Mouse (Mus musculus): ENCODE measurements around the gene Farp1. TPM values are rescaled to one million over a fixed set of nuclear protein-coding genes. Genes with fewer than 3 reads are reported as not detected.
A peak's percentile ranks its signal among the peaks of the same experiment; 100 is the strongest.

The Farp1 gene
- polyA plus RNA-seq, 1 experiment from 2014 or later, result 41.2 TPM

DNA sequence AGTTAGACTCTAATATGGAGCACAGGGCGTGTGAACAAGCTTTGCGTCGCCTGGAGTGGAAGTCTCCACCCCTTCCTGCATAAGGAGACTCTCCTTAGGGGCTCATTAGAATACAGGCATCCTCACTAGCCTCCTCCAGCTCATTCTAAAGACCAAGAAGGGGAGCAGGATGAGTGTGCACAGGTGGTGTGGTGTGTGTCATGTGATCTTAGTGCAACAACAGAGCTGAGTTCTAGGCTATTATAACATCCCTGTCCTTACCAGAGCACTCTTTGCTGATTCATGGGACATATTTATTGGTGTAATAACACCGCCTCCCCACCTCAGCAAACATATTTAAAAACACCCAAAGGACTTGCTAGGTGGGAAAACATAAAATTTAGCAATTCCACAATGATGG lies 120.2 kb downstream of the Farp1 start:
- ATAC-seq (replicated peaks), result no peak
- no peak overlapping the region for H3K9ac ChIP-seq
- H3K27ac ChIP-seq, result peak overlapping the region; percentile 49
- H3K4me1 ChIP-seq, result peaks cover 39% of the 10 kb centered on the region
- no peak overlapping the region for H3K4me2 ChIP-seq
- H3K9me3 ChIP-seq, result no peaks in the 10 kb centered on the region
- no peaks in the 10 kb centered on the region for H3K36me3 ChIP-seq (replicated peaks)
- H3K27me3 ChIP-seq (replicated peaks), result no peaks in the 10 kb centered on the region
- 77% methylated on average over 4 of the region's 4 CpGs for WGBS
- H3K4me3 ChIP-seq, result no peak overlapping the region

DNA sequence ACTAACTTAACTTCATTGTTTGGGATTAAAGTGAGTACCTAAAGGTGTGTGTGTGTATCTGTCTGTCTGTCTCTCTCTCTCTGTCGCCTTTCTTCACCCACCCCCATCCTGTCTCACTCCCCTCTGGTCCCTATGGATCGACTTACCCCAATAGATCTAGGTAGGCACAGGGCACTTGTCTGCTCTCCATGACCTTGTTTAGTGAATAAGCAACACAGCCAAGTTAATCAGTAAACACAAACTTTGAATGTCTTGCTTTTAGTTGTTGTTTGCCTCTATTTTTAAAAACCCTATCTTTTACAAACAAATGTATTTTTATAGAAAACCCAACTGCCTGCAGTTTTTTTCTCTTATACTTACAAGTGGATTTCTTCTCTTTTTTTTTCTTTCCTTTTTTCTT lies 123.6 kb downstream of the Farp1 start:
- H3K4me1 ChIP-seq, result peaks cover 15% of the 10 kb centered on the region
- H3K36me3 ChIP-seq (replicated peaks), result no peaks in the 10 kb centered on the region
- no peak overlapping the region for H3K9ac ChIP-seq
- no peak for ATAC-seq (replicated peaks)
- H3K4me2 ChIP-seq, result no peak overlapping the region
- H3K4me3 ChIP-seq, result no peak overlapping the region
- no peak overlapping the region for H3K27ac ChIP-seq
- WGBS, result 88% methylated on average over 2 of the region's 2 CpGs
- H3K9me3 ChIP-seq, result no peaks in the 10 kb centered on the region
- H3K27me3 ChIP-seq (replicated peaks), result no peaks in the 10 kb centered on the region

DNA sequence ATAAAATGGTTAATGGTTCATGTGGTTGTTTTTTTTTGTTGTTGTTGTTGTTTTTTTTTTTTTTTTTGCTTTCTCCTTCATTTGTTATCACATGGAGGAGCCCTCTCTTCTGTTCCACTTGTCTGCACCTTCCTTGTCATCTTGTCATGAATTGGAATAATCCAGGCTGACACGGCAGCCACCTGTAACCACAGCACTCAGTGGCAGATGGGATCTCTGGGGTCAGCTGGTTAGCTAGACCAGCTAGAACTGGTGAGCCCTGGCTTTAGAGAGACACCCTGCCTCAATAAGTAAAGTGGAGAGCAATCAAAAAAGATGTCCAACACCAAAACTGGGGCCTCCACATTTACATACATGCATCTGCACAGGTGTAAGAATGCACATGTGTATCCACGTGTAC lies 127.8 kb downstream of the Farp1 start:
- Histone ChIP-seq H3K27ac (no peak overlapping the region), H3K36me3 (replicated peaks) (no peaks in the 10 kb centered on the region), H3K4me2 (no peak overlapping the region), H3K27me3 (replicated peaks) (no peaks in the 10 kb centered on the region), H3K4me1 (0 out of 2 replicates have a peak, but pooled peaks cover 3% of the 10 kb centered on the region), H3K4me3 (no peak overlapping the region), H3K9me3 (no peaks in the 10 kb centered on the region), H3K9ac (no peak overlapping the region)
- WGBS, result 86% methylated on average over 2 of the region's 2 CpGs
- ATAC-seq (replicated peaks), result no peak

DNA sequence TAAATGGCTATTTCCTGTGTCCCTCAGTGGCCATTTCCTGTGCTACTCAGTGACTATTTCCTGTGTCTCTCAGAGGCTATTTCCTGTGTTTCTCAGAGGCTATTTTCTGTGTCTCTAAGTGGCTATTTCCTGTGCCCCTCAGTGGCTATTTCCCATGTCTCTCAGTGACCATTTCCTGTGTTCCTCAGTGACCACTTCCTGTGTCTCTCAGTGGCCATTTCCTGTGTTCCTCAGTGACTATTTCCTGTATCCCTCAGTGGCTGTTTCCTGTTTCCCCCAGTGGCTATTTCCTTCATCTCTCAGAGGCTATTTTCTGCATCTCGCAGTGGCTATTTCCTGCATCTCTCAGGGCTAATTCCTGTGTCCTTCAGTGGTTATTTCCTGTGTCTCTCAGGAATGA lies 129.9 kb downstream of the Farp1 start:
- no peaks in the 10 kb centered on the region for H3K9me3 ChIP-seq
- peak overlapping the region; percentile 10; the same call in 1 of the 2 replicates for H3K27ac ChIP-seq

DNA sequence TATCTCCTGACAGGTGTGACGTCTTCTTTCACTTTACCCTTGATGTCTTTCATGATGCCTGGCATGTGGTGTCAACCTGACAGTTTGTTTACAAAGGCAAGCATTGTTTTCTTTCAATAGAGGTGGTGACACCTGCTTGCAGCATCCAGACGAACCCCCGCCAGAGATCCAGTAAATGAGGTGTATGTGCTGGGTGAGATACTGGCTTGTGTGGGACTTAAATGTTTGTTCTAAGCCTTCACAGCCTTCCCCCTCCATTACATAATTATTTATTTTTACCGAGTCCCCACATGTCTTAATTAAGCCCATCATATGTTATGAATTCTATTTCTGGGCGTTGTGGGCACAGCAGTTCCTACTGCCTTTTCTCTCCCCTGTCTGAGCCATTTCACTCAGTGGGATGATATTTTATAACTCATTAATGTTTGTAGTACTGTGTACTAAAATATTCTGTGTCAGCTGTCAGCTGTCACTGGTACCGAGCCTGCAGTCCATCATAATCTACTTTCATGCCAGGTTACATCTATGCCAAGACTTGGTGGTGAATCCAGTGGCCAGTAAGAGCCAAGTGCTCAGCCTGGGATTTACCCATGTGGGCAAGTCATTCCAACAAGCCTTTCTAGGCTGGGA lies 130.5 kb downstream of the Farp1 start:
- Histone ChIP-seq H3K9ac (no peak overlapping the region), H3K4me3 (no peak overlapping the region), H3K27ac (peak overlapping the region; percentile 10; the same call in 1 of the 2 replicates), H3K4me2 (no peak overlapping the region), H3K9me3 (no peaks in the 10 kb centered on the region), H3K27me3 (replicated peaks) (no peaks in the 10 kb centered on the region), H3K4me1 (0 out of 2 replicates have a peak, but pooled peaks cover 3% of the 10 kb centered on the region), H3K36me3 (replicated peaks) (no peaks in the 10 kb centered on the region)
- 55% methylated on average over 6 of the region's 6 CpGs for WGBS
- no peak for ATAC-seq (replicated peaks)

More for the DNA sequence above, 129.9 kb downstream of the Farp1 start:
- ATAC-seq (replicated peaks), result no peak
- 94% methylated on average over 1 of the region's 1 CpGs for WGBS
- no peak overlapping the region for H3K4me2 ChIP-seq
- H3K27me3 ChIP-seq (replicated peaks), result no peaks in the 10 kb centered on the region
- no peak overlapping the region for H3K4me3 ChIP-seq
- H3K36me3 ChIP-seq (replicated peaks), result no peaks in the 10 kb centered on the region
- H3K4me1 ChIP-seq, result 0 out of 2 replicates have a peak, but pooled peaks cover 3% of the 10 kb centered on the region
- no peak overlapping the region for H3K9ac ChIP-seq

DNA sequence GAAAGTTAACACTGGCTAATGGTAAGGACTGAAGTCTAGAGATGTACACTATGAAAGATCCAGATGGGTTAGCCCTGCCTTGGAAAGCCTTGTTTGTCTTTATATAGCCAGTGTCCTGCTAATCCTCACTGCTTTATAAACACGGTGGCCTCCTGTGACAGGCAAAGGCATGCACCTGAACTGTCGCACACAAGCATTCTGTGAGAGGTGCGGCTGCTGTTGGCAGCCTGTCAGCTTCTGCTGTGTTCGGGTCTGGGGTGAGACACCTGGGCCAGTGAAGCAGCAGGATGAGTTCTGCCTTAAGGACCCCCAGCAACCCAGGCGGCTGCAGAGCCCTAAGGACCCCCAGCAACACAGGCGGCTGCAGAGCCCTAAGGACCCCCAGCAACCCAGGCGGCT lies 131.0 kb downstream of the Farp1 start:
- Histone ChIP-seq H3K27me3 (replicated peaks) (no peaks in the 10 kb centered on the region), H3K36me3 (replicated peaks) (no peaks in the 10 kb centered on the region), H3K27ac (no peak overlapping the region; the same call in 1 of the 2 replicates), H3K9me3 (no peaks in the 10 kb centered on the region), H3K9ac (no peak overlapping the region), H3K4me2 (no peak overlapping the region), H3K4me1 (0 out of 2 replicates have a peak, but pooled peaks cover 3% of the 10 kb centered on the region), H3K4me3 (no peak overlapping the region)
- 76% methylated on average over 7 of the region's 7 CpGs for WGBS
- no peak for ATAC-seq (replicated peaks)

DNA sequence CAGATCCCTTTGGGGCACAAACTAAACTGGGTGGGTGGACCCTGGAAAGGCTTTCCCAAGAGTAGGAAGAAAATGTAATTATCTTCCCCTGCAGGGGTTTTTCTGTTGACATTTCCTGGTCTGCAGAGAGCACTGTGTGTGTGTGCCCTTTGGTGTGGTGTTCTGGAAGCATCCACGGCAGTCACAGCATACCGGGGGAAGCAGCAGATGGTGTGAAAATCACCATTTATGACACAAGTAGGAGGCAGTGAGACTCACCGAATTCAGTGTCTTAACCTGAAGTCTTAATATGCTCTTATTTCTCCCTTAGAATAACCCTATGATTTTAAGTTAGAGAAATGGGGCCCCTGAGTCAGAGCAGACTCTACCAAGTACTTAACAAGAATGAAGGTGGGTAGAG lies 133.7 kb downstream of the Farp1 start:
- 87% methylated on average over 3 of the region's 3 CpGs for WGBS

DNA sequence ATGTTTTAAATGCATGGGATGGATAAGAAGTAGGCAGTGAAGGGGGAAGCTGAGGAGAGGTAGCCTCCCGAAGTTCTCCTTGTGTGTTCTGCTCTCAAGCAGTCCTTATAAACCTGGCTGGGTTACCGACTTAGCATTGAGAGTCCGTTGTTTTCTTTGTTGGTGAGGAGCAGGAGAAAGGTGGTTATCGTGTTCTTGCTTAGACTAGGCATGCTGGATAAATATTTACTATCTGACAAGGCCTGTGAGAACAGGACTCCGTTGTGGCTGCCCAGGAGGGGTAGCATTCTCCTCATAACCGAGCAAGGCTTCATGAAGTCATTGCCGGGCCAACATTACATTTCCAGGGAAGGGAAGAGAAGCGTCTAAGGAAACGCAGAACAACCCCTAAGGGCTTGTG lies 135.3 kb downstream of the Farp1 start:
- no peak for ATAC-seq (replicated peaks)
- 91% methylated on average over 9 of the region's 9 CpGs for WGBS
- no peak overlapping the region for H3K27ac ChIP-seq
- H3K36me3 ChIP-seq (replicated peaks), result no peaks in the 10 kb centered on the region
- H3K9me3 ChIP-seq, result no peaks in the 10 kb centered on the region
- no peak overlapping the region for H3K4me3 ChIP-seq
- H3K4me1 ChIP-seq, result peaks cover 24% of the 10 kb centered on the region
- H3K27me3 ChIP-seq (replicated peaks), result no peaks in the 10 kb centered on the region
- no peak overlapping the region for H3K4me2 ChIP-seq
- no peak overlapping the region for H3K9ac ChIP-seq

More for the DNA sequence above, 133.7 kb downstream of the Farp1 start:
- ATAC-seq (replicated peaks), result no peak
- no peak overlapping the region for H3K9ac ChIP-seq
- no peak overlapping the region for H3K4me2 ChIP-seq
- H3K27me3 ChIP-seq (replicated peaks), result no peaks in the 10 kb centered on the region
- H3K27ac ChIP-seq, result no peak overlapping the region
- no peaks in the 10 kb centered on the region for H3K36me3 ChIP-seq (replicated peaks)
- no peaks in the 10 kb centered on the region for H3K9me3 ChIP-seq
- H3K4me3 ChIP-seq, result no peak overlapping the region
- H3K4me1 ChIP-seq, result peaks cover 27% of the 10 kb centered on the region

DNA sequence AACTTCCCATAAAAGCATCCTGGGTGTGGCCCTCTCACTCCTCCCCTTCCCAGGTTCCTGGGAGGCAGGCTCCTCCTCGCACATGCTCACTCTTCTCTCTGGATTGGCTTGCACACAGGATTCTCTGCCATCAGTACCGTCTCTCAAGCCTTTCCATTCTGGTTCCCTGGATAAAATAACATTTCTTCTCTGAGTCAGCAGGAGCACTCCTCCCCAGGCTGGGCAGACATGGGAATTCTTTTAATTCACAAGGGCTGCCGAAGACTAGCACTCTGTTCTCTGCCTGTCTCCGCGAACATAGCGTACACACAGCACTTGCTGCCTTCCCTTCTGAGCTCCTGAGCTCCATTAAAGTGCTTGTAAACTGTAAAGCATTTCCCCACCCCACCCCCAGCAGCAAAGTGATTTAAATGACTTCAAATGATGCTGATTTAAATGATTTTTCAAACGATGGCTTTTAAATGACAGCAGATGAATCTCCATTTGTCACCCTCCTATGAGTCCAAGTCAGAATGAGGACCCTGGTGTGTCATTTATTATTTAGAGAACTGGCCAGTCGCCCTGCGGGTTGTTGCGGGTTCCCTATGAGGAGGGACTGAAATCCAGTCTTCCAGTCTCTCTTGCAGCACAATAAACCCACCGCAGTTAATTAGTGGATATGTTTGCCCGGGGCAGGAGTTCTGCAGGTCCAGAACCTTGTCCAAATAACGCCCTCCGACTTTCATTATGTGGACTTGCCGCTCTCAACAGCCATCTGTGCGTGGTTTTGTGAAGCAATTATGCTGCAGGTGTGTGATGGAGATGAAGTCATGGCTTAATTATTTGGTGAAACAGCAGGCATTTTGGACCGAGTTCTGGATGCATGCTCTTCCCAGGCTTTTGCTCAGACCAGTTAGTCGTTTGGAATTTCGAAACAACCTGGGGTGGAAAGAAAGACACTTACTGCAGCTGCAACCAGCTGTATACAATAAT lies 137.4 kb downstream of the Farp1 start:
- Histone ChIP-seq H3K36me3 (replicated peaks) (no peaks in the 10 kb centered on the region), H3K27ac (peak overlapping the region; percentile 75), H3K4me3 (peak overlapping the region; percentile 13; the same call in 1 of the 2 replicates), H3K9me3 (no peaks in the 10 kb centered on the region), H3K4me2 (peak overlapping the region; percentile 42), H3K27me3 (replicated peaks) (no peaks in the 10 kb centered on the region), H3K9ac (peak overlapping the region; percentile 18; the same call in 1 of the 2 replicates), H3K4me1 (peaks cover 24% of the 10 kb centered on the region)
- peak; percentile 64 for ATAC-seq (replicated peaks)
- 26% methylated on average over 19 of the region's 19 CpGs for WGBS

DNA sequence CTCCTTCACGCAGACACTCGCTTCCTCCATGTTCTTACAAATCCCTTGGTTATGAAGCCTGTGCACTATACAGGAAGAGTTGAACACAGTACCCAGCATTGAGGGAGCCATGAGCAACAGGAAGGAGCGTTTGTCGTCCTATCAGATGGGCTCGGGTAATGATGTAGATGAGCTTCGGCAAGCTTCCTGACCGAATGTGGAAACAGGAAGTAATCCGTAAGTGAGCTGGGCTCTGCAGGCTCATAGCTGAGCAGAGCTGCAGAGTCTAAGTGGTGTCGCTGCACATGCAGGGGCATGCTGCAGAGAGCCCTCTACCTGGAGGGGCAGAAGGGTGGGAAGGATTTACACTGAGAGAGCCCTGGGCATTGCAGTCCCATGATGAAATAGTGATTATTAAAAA lies 140.4 kb downstream of the Farp1 start:
- no peak for ATAC-seq (replicated peaks)
- peaks cover 31% of the 10 kb centered on the region for H3K4me1 ChIP-seq

DNA sequence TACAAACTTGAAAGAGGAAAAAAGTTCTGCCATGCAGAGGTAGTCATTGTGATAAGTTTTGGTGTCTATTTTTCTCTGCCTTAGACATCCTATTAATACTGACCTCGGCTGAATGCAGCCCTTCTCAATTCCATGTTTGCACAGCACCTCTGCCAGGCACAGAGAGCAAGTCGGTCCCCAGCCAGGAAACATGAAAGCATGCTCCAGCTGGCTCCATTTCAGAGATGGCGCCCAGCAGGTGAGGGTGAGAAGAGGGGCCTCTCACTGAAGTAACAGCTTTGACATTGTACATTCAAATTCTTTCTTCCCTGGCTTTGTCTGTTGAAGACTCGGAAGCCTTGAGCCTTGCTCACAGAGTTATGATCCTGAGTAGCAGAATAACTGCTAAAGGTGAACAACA lies 140.9 kb downstream of the Farp1 start:
- Histone ChIP-seq H3K27ac (no peak overlapping the region), H3K4me3 (no peak overlapping the region), H3K36me3 (replicated peaks) (no peaks in the 10 kb centered on the region), H3K9me3 (no peaks in the 10 kb centered on the region), H3K9ac (no peak overlapping the region), H3K4me2 (no peak overlapping the region), H3K27me3 (replicated peaks) (no peaks in the 10 kb centered on the region), H3K4me1 (peaks cover 31% of the 10 kb centered on the region)
- ATAC-seq (replicated peaks), result no peak
- 66% methylated on average over 4 of the region's 4 CpGs for WGBS

More for the DNA sequence above, 140.4 kb downstream of the Farp1 start:
- Histone ChIP-seq H3K4me2 (no peak overlapping the region), H3K27me3 (replicated peaks) (no peaks in the 10 kb centered on the region), H3K9me3 (no peaks in the 10 kb centered on the region), H3K9ac (no peak overlapping the region), H3K27ac (0 out of 2 replicates have a peak overlapping the region, but pooled peaks have one; percentile 8), H3K36me3 (replicated peaks) (no peaks in the 10 kb centered on the region), H3K4me3 (no peak overlapping the region)
- 89% methylated on average over 9 of the region's 9 CpGs for WGBS

DNA sequence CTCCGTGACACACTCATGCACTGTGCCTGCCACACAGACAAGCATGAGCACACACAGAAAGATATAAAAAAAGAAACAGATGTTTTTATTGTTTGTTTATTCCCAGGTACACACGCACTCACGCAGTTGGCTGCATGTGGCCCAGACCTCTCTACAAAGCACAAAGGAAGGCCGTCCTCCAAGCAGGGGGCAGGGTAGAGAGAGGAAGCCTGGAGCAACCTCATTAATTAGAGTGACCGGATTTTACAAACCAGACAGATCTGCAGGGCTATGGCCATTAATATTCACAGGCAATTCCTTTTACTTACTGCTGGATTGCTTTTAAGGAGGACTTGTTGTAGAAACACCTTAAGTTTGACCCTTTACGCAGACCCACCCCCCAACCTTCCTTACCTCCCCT lies 142.9 kb downstream of the Farp1 start:
- Histone ChIP-seq H3K4me2 (no peak overlapping the region), H3K27ac (no peak overlapping the region; the same call in 1 of the 2 replicates), H3K9ac (no peak overlapping the region), H3K36me3 (replicated peaks) (no peaks in the 10 kb centered on the region), H3K4me1 (peaks cover 18% of the 10 kb centered on the region), H3K9me3 (no peaks in the 10 kb centered on the region), H3K4me3 (no peak overlapping the region), H3K27me3 (replicated peaks) (no peaks in the 10 kb centered on the region)
- 67% methylated on average over 6 of the region's 6 CpGs for WGBS
- no peak for ATAC-seq (replicated peaks)

Data from midbrain, embryonic 15.5 days (tissue).